Mouse (Mus musculus) T-cell, adult 2 months (primary cell): ENCODE measurements around the gene Pa2g4.
A peak's percentile ranks its signal among the peaks of the same experiment; 100 is the strongest.
"Not testable (repeated sequence)": the region's sequence is repeated elsewhere in the genome, so short reads cannot be mapped to it uniquely, and the experiment has no call there.

Experiments used
- DNase-seq: peaks from one replicate; pipeline ENCODE4 v3.0.0; 2022; ENCODE audit warnings: low spot score

Pa2g4 gene

DNA sequence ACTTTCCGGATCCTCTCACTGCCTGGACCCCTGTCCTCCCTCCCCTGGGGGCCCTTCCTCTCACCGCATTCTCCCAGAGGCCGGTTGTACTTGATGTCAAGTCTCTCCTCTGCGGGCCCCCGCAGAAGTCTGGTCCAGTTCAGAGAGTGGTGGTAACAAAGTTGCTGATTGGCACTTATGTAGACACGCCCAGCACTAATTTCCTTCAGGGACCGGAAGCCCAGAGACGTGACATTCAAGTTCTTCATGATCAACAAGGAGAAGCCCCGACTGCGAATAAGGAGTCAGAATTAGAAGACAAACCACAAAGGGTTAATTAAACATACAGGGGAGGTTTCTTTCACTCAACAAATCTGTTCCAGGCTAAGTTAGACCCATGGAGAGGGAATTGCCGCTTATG, 12.5 kb upstream of the Pa2g4 start:
- DNase-seq = no peak

GRCm38 (mm10) chr10:128575063-128575462, 9.3 kb upstream of the Pa2g4 start:
- no peak for DNase-seq

- DNase-seq = no peak
These were observed 490 bp downstream of the Pa2g4 start for GRCm38 (mm10) chr10:128565206-128565787.

DNA sequence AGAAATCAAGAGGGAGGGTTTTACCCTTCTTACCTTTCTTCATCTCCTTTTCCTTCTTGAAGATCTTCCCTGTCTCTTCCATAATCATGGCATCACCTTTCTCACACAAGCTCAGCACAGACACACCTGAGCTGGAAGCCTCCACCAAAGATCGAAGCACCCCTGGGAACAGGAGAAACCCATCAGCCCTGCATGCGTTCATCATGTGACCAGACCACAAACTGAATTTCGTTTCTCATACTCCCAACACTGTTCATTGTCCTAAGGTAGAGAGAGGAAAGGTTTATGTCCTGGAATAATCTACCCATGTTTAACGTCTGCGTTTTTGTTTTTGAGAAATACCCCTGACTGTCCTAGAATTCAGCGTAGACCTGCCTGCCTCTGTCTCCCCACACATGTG, 2.2 kb downstream of the Pa2g4 start:
- no peak for DNase-seq

GRCm38 (mm10) chr10:128556963-128557362, 8.8 kb downstream of the Pa2g4 start:
- no peak for DNase-seq

- no peak for DNase-seq
These were observed 9.5 kb downstream of the Pa2g4 start for GRCm38 (mm10) chr10:128556286-128556685.

DNA sequence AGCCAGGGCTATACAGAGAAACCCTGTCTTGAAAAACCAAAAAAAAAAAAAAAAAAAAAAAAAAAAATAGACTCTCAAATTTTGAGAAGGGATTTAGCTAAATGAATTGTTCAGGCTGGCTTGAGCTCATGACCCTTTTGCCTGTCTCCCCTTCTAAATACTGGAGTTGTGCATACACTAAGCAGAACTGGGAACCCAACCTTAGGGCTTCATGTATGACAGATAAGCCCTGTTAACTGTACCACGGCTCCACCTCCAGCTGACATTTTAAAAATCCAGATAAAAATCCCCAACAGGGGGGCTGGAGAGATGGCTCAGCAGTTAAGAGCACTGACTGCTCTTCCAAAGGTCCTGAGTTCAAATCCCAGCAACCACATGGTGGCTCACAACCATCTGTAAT, 10.2 kb downstream of the Pa2g4 start:
- DNase-seq = not testable (repeated sequence)

DNA sequence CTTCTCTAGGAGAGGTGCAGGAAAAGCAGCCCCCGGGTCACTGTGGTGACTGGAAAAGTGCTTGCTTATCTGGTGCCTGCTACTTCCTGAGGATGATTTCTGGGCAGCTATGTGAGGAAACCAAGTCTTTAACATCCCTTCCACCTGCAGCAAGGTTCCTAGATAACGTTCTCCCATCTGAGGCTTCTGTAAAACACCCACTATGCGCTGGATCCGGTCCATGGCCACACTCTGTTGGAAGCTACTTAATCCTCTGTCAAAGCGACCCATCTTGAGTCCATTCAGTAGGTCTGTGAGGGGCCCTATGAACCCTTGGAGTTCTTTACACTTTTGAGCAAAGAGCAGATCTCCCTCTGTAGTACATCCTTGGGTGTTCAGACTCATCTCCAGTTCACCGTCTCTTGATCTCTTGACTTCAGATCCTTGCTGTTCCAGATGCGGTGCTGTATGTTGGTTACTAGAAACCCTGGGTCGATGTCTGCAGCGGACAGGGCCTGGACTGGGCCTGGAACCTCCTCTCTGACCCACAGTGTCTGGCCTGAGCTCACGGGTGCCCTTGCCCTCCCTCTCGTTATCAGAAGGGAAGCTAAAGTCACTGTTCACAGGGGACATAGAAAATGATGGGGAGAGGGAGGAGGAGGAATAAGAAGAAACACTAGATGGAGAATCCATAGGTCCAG, 15.5 kb downstream of the Pa2g4 start:
- DNase-seq = not testable (repeated sequence)

DNA sequence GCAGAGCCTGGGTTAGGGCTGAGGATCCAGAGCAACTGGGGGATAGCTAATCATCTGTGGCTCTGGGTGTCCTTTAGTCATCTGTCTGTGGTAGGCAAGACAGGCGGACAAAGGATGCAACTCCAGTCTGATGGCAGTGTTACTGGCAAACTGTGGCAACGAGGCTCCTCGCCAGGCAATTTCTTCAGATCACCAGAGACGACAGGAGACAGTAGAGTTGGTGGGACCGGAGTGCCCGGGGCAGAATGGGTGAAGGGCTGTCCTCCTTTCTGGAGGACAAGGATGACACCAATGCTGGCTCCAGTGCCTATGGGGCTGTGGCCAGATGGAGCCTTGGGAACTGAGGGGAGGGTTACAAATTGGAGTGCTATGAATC, 16.1 kb downstream of the Pa2g4 start:
- not testable (repeated sequence) for DNase-seq

DNA sequence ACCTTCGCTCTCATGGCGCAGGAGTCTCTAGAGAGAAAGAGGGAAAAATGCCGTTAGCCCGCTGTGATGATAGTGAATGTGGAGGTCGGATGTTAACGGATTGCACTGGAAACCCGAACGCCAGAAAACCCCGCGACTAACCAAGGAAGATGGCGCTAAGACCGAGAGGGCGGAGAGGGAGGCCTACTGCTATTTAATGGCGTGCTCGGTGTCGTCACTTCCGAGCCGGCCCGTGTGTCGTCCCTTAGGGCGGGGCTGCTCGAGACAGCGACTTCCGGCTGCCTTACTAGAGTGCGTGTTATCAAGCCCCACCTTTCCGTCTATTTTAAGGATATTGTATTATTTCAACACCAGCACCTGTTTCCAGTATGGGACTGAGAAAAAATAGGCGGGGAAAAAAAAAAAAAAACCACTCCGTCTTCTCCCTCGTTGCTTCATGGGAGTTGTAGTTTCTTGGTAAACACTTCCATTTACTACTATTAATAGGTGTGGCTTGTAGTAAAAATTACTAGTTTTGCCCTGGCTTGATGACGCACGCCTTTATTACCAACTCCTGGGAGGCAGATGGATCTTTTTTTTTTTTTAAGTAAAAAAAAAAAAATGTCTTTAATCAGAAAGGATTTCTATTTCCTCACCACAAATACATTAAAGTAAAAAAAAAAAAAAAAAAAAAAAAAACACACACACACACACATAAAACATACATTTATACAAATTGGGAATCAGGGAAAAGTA, 16.7 kb downstream of the Pa2g4 start, which contains the start of gene Rpl41:
Gene Rpl41 (minus strand): TSS at position 359 of the 735 bp plus-strand sequence.
- DNase-seq = peak; percentile 96

GRCm38 (mm10) chr10:128548051-128548791, 17.6 kb downstream of the Pa2g4 start:
- not testable (repeated sequence) for DNase-seq

GRCm38 (mm10) chr10:128547361-128548032, 18.3 kb downstream of the Pa2g4 start, which contains the start of gene Zc3h10:
TSS of gene Zc3h10 (minus strand) at chr10:128547774.
- DNase-seq = peak; percentile 98

- no peak for DNase-seq
These were observed 19.0 kb downstream of the Pa2g4 start for GRCm38 (mm10) chr10:128546787-128547186.

DNA sequence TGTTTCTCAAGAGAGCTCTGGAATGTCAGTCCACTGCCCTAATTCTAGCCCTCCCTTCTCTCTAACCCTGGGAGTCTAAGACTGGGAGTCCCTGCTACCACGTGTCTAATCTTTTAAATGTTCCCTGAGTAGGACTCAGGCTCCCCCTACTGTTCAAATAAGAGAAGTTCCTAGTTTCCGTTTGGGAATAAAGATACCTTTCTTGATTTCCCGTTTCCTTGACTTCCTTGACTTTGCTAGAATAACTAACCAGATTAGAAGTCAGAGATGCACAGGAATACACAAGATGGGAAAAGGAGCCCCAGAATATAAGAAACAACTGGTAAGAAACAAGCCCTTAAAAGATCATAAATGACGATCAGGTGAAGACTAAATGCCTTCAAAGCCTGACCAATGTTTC, 19.4 kb downstream of the Pa2g4 start:
- no peak for DNase-seq

GRCm38 (mm10) chr10:128545570-128545898, 20.3 kb downstream of the Pa2g4 start:
- DNase-seq = no peak

DNA sequence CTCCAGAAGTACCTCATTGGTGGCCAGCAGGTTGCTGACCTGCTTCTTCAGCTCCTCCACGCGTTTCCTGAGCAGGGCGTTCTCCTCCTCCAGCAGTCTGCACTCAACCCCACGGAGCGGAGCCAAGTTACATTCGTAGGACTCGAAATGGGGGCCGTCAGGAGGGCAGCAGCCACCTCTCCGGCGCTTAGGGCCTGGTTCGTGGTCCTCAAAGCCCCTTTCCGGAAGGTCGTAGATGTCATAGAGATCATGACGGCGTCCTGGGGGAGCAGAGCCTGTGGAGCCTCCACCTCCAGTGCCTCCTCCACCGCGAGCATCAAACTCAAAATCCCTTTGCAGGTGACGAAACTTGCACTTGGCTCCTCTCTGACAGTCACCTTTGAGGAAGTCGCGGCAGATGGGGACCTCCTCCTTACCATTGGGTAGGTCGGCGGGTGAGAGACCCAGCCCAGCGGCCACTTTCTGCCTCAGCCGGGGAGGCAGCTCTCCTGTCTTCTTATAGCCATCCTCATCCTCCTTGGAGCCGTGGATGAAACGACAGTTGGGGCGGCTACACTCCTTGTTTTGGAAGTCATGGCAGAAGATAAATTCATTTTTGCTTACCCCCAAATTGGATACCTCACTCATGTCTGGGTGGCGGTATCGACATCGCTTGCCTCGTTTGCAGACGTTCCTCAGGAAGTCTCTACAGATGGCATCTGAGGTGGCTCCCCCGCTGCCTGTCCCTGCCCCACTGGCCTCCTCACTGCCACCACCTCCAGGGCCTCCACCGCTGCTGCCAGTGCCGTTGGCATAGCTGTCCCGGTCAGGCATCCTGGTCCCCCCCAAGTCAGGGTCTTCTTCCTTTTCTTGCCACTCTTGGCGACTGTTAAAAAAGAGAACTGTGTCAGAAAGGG, 20.9 kb downstream of the Pa2g4 start:
- DNase-seq = no peak

DNA sequence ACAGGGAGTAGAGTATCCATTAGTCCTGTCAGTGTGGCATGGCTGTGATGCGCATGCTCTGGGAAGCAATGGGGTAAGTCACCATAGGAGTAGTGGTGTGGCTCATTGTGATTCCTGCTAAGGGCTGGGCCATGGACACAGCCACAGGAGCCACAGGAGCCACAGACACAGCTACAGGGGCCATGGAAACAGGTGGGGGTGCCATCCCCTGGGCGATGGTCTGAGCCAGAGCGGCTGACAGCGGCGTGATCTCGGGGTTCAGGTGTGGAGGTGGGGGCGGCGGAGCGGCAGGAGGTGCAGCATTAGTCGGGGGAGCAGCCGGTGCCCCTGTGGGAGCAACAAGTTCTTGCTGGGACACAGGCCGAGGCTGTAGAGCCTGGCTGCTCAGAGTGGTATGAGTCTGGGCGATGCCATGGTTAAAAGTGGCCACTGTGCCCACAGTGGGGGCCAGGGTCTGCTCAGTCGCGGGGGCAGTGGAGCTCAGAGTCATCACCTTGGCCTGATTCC, 21.6 kb downstream of the Pa2g4 start:
- DNase-seq = no peak

DNA sequence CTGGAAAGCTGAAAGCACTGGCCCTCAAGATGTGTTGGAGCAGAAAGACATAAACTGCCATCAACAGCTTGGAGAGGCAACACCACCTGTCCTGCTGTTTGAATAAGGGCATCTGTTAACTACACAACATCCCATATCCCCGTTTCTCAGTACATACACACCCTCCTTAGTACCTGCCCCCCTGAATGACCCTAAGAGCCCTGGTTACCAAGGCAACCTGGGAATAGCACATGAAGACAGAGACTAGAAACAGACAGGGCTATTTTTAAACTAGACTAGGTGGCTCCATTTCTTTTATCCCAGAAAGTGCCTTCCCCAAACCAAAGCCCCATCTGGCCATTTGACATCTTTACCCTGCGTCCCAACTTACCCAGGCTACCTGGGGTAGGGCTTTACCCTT, 22.7 kb downstream of the Pa2g4 start:
- DNase-seq = no peak

DNA sequence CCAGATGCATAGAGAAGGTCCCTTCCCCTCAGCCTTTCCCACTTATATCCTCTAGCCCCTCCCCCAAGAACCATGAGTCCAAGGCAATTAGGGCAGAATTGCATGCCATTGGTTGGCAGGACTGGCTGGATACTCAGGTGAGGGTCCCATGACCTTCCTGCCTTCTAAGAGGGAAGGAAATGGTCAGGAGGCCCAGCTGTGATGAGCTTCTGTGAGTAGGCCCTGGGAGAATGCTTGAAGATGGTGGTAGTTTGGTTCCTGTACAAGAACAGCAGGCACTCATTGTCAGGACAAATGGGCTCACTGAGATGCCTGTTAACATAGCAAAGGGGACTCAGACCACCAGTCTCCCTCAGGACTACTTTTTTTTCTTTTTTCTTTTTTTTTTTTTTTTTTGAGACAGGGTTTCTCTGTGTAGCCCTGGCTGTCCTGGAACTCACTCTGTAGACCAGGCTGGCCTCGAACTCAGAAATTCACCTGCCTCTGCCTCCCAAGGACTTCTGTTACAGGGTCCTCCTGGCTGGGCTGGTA, 27.4 kb downstream of the Pa2g4 start:
- DNase-seq = no peak

DNA sequence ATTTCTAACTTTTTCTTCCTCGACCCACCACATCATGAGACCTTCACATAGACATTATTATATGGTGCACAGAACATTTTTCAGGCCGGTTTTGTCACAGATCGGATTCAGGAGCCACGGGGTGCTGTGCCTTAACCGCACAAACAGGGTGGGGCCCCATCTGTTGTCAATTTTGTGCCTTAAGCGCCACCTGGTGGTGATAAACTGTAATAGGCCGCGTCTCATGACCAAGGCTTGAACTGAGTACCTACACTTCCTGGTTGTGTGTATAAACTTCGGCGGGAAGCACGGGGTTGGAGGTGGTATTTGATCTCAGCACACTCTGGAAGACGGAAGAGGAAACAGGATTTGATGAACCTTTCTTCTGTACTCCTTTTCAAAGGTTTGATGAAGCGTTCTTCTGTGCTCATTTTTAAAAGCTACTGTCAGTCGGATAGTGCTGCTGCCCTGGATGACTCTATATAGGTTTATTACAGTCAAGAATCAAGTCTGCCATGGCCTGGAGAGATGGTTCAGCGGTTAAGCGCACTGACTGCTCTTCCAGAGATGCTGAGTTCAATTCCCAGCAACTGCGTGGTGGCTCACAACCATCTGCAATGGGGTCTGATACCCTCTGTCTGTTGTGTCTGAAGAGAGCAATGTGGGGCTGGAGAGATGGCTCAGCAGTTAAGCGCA, 29.4 kb downstream of the Pa2g4 start:
- peak; percentile 94 for DNase-seq
